Mouse (Mus musculus): ENCODE data around the gene Nptx1. TPM values are rescaled to one million over a fixed set of nuclear protein-coding genes. Genes with fewer than 3 reads are reported as not detected.

The Nptx1 gene
- polyA plus RNA-seq (2012; rRNA removed): 1.8 and 2.3 TPM in 2 replicates

DNA sequence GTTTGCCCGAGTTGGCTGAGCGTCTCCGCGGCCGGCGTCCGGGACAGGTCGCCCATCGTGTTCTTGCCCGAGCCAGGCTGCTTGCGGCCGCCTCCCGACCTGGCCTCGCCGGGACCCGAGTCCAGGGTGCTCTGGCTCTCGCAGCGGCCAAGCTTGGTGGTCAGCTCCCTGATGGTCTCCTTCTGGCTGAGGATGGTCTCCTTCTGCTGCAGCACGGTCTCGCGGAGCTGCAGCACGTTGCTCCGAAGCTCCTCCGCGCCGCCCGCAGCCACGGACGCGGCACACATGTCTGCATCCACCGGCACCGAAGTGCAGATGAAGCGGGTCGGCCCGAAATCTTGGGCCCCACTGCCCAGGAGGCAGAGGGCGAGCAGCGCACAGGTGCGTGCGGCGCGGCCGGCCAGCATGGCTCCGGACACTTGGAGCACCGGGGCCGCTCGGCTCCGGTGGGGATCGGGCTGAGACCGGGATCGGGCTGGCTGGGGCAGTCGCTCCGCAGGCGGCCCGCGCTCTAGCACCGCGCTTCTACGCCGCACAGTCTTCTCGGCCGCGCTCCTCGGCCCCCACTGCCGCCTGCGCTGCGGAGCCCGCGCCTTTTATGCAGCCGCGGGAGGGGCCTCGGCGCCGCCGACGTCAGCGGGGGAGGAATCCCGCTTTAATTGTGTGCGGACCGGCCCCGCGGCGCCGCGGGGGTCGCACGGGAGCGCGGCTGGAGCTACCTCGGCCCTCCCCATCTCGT, at the start of gene Nptx1:
Gene Nptx1, minus strand, starts transcription at position 571 of the 739 bp plus-strand sequence.
- no peak for DNase-seq (ENCODE audit: low spot score)

DNA sequence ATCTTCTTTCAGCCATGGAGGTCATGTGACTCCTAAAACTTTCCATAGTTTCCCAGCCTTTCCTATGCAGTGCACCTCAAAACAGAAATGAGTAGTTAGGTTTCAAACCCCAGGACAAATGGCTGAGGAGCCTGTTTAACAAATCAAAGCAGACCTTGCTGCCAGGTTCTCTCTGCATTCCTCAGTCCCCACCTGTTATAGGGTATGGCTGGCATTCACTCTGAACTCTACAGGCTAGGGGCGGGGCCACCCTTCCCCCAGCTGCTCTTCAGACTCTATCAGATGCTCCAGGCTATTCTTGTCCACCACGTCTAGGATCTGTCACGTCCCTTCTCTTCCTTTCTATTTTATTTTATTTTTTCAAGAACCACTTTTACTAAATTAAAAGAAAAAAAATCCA, 46.4 kb upstream of the Nptx1 start:
- no peak for DNase-seq (ENCODE audit: low spot score)

DNA sequence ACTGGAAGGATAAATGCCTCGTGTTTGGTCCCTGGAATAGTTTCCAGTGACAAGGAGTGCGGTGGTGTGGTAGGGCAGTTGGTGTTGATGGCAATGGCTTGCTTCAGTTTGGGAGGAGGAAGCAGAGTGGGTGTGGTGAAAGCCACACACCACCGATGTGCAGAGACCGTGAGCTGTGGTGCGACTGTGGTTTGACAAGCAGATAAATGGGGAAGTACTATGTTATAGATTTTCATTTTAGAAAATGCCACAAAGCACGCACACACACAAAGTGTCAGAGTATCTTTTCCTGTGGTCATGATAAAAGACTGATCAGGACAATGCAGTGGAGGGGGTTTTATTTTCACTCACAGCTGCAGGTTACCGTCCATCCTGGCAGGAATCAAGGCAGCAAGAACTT, 41.7 kb upstream of the Nptx1 start:
- no peak for DNase-seq (ENCODE audit: low spot score)

DNA sequence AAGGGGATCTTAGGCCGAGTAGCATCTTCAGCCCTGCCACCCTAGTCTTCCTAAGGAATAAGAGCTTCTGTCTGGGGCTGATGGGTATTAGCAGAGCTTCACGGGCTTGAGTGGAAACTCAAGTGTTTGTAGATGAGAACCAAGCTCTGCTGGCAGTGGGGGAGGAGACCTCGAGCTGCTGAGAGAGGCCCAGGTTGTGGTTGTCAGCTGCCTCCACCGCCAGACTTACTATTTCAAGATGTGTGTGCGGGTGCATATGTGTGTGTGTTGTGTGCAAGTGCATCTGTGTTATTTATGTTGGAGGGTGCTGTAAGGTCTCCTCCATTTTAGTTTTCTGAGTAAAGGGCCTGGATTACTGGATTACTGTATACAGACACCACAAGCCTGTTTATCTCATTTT, 39.6 kb upstream of the Nptx1 start:
- DNase-seq (ENCODE audit: low spot score): no peak

DNA sequence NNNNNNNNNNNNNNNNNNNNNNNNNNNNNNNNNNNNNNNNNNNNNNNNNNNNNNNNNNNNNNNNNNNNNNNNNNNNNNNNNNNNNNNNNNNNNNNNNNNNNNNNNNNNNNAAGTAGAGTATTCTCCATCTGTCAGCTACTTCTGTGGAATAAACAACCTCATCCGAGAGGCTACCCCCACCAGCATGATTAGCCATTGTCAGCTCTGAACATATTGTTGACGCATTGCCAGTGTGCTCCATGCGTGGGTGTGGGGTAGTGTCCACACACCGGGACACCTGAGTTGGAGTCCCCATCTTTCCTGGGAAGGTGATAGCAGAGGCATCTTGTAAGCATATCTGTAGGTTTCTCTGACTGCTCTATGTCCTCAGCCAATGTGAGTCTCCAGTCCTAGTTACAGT, 39.0 kb upstream of the Nptx1 start:
- no peak for DNase-seq (ENCODE audit: low spot score)

DNA sequence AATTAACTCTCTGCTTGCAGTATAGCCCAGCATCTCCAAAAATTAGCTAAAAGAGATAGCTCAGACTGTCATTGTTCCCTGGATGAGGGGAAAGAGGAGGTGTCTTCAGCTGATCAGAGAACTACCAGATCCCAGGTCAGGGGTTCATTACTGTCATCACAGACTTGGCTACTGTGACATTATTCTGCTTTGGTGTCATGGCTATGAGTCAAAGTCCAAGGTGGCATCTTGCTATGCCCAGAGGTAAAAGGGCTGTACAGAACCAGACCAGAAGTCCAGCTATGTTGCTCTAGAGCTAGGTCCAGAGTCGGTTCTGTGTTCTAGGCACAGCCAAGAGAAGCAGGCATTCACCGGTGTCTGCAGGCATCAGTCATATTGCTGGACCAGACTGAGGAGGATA, 30.2 kb upstream of the Nptx1 start:
- DNase-seq (ENCODE audit: low spot score): no peak

DNA sequence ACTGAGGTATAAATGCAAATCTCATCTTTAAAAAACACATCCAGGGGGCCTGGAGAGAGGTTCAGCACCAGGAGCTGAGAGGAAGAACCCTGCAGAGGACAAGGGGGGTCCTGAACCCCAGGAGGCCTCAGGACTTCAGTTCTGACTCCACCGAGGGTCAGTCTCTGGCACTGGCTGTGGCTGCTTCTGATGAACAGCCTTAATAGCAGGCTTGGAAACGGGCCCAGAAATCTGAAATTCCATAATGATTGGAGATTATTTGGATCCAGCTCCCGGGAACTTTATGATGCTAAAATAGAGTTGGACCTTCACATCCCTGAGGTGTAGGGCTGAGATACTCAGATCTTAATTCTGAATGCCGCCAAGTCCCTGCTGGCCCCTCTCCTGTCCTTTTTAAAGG, 29.3 kb upstream of the Nptx1 start:
- DNase-seq (ENCODE audit: low spot score): no peak

DNA sequence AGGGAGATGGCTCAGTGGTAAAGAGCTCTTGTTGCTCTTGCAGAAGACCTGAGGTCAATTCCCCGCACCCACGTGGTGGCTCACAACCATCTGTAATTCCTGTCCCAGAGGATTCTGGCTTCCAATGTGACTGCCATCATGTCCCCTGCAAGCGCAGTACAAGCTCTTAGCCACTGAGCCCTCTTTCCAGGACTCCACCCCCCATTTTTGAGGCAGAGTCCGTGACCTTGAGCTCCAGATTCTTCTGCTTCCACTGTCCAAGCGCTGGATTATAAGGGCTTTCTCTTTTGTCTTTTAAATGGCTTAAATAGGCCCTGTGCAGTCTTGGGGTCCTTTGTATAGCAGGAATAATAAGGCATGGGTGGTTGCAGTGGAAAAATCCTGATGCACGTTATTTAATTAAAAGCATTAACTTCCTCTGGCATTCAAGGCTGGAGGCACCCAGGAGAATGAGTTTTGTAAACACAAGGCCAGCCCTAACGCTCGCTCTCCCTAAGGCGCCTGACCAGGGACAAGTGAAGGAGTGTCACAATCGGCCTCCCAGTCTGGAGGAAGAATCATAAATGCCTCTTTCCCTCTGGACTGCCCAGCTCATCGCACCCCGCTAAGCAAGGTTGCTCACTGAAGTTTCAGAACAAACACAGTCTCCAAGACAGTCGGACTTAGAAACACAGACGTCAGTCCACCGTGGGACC, 24.9 kb upstream of the Nptx1 start:
- DNase-seq (ENCODE audit: low spot score): no peak

DNA sequence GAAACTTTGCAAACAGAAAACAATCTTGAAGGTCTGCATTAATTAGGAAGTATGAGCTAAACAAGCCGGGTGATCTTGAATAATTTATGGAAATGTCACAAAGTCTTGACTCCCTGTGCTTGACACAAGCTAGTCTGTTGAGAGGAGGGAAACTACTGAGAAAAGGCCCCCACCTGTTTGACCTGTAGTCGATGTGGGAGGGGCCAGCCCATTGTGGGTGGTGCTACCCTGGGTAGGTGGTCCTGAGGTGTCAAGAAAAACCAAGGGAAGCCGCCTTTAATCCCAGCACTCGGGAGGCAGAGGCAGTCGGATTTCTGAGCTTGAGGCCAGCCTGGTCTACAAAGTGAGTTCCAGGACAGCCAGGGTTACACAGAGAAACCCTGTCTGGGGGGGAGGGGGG, 18.6 kb upstream of the Nptx1 start:
- no peak for DNase-seq (ENCODE audit: low spot score)

DNA sequence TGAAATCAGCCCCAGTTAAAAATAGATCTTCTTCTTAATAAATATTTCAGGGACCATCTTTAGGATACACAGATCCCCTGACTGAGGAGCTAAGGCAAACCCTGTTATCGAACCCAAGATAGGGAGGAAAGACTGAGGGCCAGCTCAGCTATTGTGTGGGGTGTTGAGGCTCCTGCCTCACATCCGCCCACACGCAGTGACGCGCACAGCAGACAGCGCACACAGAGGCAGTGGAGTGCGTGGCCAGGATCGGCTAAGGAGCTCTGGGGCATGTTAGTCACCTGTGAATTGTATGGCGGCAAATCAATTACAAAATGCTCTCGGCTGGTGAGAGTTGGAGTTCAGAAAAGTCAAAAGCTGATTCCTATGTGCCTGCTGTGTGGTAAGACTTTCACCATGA, 18.1 kb upstream of the Nptx1 start:
- no peak for DNase-seq (ENCODE audit: low spot score)

DNA sequence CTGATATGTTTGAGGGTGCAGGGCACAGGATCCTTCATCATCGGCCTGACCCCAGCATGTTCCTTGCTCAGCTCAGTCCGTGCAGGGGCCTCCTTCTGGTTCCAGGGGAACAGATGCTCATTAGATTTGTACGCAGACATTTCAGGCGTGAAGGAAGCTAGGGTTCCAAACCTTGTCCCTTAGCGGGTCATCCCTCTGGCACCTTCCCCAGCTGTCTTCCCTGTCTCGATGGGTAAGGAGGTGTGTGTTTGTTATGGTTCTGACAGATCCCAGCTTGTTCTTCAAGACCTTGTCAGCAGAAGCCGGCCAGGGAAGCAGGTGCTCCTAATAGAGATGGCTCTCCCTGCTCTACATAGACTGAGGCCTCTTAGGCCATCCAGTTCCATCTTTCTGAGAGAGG, 17.5 kb upstream of the Nptx1 start:
- no peak for DNase-seq (ENCODE audit: low spot score)

DNA sequence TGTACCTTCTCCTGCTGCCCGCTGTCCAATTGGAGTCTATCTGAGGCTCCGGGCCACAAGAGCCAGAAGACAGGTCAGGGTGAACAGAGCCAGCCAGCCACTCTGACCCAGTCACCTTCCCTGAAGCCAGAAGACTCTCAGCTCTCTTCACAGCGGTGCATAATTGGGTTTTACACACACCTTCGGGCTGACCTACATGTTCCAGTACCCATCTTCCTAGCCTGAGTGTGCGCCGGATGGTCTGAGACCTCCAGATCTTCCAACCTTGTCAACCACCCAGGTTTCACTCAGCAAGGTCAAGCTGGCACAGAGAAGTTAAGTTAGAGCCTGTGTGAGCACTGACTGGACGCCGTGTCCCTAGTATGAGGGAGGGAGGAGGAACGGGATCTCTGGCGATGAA, 16.8 kb upstream of the Nptx1 start:
- DNase-seq (ENCODE audit: low spot score): no peak

DNA sequence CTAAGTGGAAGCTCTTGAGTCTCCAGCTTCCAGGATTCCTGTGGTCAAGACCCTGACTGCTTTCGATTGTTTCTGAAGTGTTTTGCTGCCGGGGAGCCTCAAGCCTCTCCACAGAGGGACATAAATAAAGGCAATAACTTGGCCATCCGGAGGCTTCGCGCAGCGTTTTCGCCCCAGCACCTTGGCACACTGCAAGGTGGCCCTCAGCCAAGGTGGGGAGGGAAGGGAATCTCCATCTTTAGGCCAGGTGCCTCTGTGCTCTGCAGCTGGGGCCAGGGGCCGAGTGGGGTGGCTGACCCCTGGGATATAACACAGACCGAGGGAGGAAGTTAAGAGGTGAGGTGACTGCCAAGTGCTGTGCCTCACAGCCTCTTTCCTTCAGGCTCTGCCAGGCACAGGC, 15.6 kb upstream of the Nptx1 start:
- no peak for DNase-seq (ENCODE audit: low spot score)

DNA sequence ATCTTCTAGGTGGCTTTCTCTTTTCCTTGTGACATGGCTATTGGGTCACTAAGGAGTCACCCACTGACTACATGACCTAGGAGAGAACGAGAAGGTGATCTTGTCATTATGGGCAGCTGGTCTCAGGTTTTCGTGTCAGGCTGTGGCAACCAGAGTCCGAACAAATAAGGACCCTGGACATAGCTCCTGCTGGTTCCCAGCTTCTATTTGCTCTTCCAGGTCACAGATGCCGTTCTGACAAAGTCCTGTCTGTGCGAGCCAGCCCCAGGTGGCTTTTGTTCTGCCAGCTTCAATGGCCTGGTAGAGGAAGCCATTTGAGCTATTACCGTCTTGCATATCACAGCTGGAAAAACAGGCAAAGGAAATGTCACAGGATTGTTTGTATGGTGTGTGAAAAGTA, 14.7 kb upstream of the Nptx1 start:
- no peak for DNase-seq (ENCODE audit: low spot score)

DNA sequence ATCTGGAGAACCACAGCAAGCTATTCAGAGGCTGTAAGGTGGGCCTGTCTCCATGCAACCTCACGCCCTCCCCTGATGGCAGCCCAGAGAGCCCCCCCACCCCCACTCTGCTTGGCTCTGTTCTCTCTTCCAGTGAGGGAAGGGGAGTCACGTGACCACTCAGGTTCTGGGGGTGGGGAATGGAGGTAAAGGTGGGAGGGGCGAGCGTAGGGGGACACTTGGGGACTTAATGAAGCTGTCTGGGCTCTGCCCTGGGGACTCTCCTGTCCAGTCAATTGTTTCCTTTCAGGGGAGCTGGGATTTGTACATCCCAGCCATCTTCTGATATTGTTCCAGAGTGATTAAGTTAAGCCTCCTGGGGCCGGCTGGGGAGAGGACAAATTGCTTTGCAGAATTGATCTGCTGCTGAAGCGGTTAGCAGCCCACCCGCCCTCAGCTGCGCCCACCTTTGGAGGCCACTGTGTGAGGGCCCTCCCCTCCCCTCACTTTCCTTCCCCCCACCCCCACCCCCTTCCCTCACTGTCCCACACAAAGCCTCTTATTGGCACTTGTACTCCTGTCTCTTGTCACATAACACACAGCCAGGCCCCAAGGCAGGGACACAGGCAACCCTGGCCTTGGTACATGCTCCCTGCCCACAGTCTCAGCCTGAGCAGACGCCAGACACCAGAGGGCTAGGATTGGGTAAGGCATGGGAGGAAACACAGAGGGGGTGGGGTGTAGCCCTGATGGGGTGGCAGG, 11.5 kb upstream of the Nptx1 start:
- DNase-seq (ENCODE audit: low spot score): no peak

DNA sequence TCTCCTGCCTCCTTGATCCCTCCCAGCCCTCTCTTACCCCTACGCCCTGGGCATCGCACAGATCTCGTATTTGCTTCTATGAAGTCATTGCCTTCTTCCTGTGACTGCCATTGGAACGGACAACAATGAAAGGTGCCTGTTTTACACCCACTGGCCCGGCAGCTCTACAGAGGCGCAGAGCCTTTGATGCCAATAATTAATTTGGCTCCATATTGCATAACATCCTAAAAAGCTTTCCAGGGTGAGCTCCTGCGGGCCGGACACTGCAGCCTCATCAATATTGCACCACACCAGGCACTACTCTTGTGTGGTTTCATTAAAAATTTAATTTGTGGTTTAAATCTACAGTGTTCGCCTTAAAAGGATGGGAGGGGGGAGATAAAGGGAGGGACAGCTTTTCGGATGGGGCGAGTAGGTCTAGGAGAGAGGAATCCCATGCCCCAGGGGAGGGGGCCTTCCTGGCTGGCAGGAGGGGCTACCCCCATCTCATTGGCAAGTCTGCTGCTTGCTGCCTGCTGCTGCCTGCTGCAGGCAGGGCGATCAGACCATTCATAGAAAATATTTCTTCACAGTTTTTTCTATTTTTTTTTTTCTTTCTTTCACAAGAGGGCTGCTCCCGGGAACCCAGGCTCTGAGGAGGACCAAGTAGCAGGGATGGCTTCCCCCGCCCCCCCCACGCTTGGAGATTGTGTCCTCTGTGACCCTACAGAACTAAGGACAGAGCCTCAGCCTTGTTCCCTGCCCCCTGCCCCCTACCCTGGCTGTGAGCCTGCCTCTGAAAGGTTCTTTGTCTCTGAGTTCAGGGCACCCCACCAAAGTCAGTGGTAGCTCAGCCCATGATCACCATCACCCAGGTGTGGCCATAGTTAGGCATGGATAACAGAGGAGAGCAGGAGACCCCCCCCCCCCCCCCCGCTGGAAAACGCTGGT, 10.7 kb upstream of the Nptx1 start:
- DNase-seq (ENCODE audit: low spot score): no peak

DNA sequence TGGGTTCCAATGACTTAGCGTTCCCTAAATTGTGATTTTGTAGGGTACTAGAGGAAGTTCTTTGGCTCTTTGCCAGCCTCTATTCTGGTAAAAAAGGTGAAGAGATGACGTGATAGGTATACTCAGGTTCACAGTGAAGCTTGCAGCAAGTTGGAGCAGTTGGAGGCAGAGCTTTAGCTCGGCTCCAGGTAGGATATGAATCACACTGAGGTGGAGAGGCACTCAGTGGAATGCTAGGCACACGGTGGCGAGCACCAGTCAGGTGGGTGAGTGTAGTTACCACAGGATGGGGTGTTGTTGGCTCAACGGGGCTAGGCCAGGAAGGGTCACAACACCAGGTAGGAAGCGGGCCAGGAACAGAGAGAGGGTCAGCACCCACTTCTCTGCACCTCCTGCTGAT, 7.6 kb upstream of the Nptx1 start:
- DNase-seq (ENCODE audit: low spot score): no peak

DNA sequence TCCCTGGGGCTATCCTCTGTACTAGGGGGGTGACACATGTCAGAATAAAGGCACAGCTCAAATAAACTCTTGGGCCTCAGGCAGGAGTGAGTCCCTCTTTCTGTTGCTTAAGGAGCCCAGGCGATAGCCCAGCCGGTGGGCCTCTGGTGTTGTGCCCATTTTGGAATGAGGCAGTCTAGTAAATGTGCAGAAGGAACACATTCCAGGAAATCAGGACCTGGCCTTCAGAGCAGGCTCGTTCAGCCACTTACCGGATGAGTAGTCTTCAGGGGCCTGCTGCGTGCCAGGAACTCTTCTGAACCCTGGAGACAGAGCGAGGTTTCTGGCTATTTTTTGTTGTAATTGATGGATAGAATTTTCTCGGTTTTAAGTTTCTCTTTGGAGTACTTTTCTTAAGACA, 7.2 kb upstream of the Nptx1 start:
- DNase-seq (ENCODE audit: low spot score): no peak

DNA sequence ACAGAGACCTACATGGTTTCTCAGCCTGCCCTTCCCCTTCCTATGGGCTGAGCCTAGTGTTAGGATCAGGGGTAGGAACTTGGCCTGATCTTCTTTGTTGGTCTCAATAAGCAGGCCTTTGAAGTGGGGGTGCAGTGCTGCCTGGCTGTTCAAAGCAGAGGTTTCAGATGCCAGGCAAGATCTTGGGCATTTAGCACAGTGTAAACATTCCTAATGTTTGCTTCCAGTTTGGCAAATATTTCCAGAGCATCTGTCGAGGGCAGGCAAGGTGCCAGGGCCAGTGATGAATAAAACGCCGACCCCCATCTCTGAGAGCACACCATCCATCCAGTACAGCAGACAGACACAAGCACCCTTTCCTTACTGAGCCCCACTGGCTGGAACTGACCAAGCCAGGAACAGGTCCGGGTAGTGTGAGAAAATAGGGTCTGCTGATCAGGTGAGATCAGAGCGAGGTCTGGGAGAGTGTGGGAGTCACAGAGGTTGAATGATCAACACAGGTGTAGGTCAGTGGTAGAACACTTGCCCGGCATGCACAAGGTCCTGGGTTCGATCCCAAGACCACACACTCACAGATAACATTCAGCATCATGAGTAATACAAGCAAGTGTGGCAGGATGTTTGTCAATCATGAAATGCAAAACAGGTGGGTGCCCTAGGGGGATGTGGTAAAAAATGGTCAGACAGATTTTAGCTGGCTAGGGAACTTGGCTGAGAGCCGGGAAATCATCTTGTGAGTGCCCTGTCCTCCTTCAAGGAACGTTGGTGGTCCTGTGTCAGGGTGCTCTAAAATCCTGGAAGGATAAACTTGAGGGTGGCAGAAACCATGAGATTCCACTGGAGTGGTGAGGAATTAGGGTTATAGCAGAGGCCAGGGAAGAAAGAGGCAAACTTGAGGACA, 5.6 kb upstream of the Nptx1 start:
- no peak for DNase-seq (ENCODE audit: low spot score)

DNA sequence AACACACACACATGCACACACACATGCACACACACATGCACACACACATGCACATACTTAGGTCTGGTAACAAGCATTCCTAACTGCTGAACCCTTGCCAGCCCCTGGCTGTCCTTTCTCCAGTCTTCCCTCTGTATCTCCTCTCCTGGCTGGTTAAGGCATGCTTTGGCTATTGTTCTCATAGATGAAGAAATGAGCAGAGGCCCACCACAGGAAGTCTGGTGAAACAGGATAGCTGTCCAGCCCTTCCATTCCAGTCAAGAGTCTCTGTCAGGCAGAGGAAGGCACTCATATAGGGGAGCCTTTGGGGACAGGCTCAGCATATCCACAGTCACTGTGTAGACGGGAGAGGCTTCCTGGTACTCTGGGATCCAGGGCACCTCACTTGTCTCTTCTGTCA, 4.7 kb upstream of the Nptx1 start:
- DNase-seq (ENCODE audit: low spot score): no peak

DNA sequence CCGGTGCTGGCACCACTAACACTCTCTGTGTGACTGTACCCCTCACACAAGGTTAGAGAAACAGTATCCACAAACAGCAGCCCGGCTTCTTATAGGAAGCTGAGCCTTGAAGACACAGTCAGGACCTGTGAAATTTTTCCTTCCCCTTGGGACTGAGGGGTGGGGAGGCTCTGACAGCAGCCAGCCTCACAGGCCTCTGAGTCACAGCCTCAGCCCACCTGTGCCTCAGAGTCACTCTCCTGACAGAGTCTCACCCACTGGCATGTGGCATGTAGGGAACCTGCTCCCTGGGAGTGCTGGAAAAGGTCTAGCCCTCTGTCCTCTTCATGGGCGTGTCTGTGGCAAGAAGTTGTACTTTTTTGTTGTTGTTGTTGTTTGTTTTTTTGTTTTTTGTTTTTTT, 3.9 kb upstream of the Nptx1 start:
- DNase-seq (ENCODE audit: low spot score): no peak
